9 mouse cellular contexts compared by ENCODE assay signal in genomic region chr7:122197306-122197705, GRCm38 (mm10). TPM values are rescaled to one million over a fixed set of nuclear protein-coding genes. Genes with fewer than 3 reads are reported as not detected.
DNase-seq lines count a peak whose midpoint lies in the region; ATAC-seq lines count a peak whose summit lies in the region.
"Had no signal": no experiment of that assay in that cellular context is flagged by ENCODE, and none has a peak within 500 bp of the region (broad histone marks: within the 10 kb centered on the region; RNA-seq: fewer than 3 reads in every experiment).

No protein-coding gene starts in this region.

- H3K27me3 ChIP-seq in heart, embryonic 12.5 days (replicated peaks), result no peaks in the 10 kb centered on the region
- no peaks in the 10 kb centered on the region for H3K27me3 ChIP-seq in embryonic facial prominence, embryonic 11.5 days (ENCODE audit: control insufficient read depth, insufficient read depth, low read length)
- H3K27me3 ChIP-seq: limb, embryonic 15.5 days had no signal

- peaks cover 6% of the 10 kb centered on the region; the same call in 1 of the 2 replicates for H3K9me3 ChIP-seq in heart, embryonic 12.5 days (replicated peaks)
- no peaks in the 10 kb centered on the region for H3K9me3 ChIP-seq in embryonic facial prominence, embryonic 11.5 days (replicated peaks; ENCODE audit: control insufficient read depth, low read length)
- H3K9me3 ChIP-seq: limb, embryonic 15.5 days had no signal

- no peak for ATAC-seq in heart, embryonic 12.5 days (ENCODE audit: insufficient number of reproducible peaks, low FRiP score)
- no peak for ATAC-seq in embryonic facial prominence, embryonic 11.5 days (replicated peaks; ENCODE audit: insufficient number of reproducible peaks, low FRiP score, low TSS enrichment, low read depth)
- ATAC-seq in megakaryocyte-erythroid progenitor cell, adult 5-6 weeks (replicated peaks; ENCODE audit: low FRiP score, low TSS enrichment, poor library complexity, severe bottlenecking), result peak; percentile 88

- H3K27ac ChIP-seq in heart, embryonic 12.5 days (ENCODE audit: poor library complexity, severe bottlenecking), result no peak overlapping the region
- H3K27ac ChIP-seq in embryonic facial prominence, embryonic 11.5 days (replicated peaks; ENCODE audit: low read depth, low read length), result no peak overlapping the region
- H3K27ac ChIP-seq: limb, embryonic 15.5 days had no signal

- 32% methylated on average over 4 of the region's 4 CpGs for WGBS in heart, embryonic 12.5 days
- 37% methylated on average over 4 of the region's 4 CpGs for WGBS in embryonic facial prominence, embryonic 11.5 days

- H3K4me2 ChIP-seq in heart, embryonic 12.5 days, result no peak overlapping the region
- H3K4me2 ChIP-seq in embryonic facial prominence, embryonic 11.5 days (ENCODE audit: low read depth, low read length), result no peak overlapping the region
- H3K4me2 ChIP-seq: limb, embryonic 15.5 days had no signal

- peak; percentile 21 for DNase-seq in heart, adult 8-10 months (ENCODE audit: low spot score)
- DNase-seq in CD4-positive helper T cell, adult 2 months (ENCODE audit: low read depth, low spot score), result peak; percentile 64
- peak; percentile 17 for DNase-seq in adrenal gland, adult 2 months
- DNase-seq in embryonic facial prominence, embryonic 11.5 days (ENCODE audit: low spot score), result peak; percentile 73
- peak; percentile 65 to 69 for DNase-seq in kidney, postnatal 4 days
- peak; percentile 75 for DNase-seq in thymus, postnatal 4 days

- no peaks in the 10 kb centered on the region for H3K36me3 ChIP-seq in heart, embryonic 12.5 days
- no peaks in the 10 kb centered on the region for H3K36me3 ChIP-seq in embryonic facial prominence, embryonic 11.5 days (replicated peaks; ENCODE audit: control insufficient read depth, insufficient read depth, low read depth, low read length)
- H3K36me3 ChIP-seq: limb, embryonic 15.5 days had no signal

- no peaks in the 10 kb centered on the region for H3K4me1 ChIP-seq in heart, embryonic 12.5 days (replicated peaks)
- no peaks in the 10 kb centered on the region for H3K4me1 ChIP-seq in embryonic facial prominence, embryonic 11.5 days (ENCODE audit: control insufficient read depth, insufficient read depth, low read length)
- H3K4me1 ChIP-seq: limb, embryonic 15.5 days had no signal

- no peak overlapping the region for H3K4me3 ChIP-seq in heart, embryonic 12.5 days
- H3K4me3 ChIP-seq in embryonic facial prominence, embryonic 11.5 days (ENCODE audit: low read depth, low read length), result no peak overlapping the region
- H3K4me3 ChIP-seq: limb, embryonic 15.5 days had no signal

- H3K9ac ChIP-seq in heart, embryonic 12.5 days, result no peak overlapping the region
- no peak overlapping the region for H3K9ac ChIP-seq in embryonic facial prominence, embryonic 11.5 days (replicated peaks; ENCODE audit: low read length)
- H3K9ac ChIP-seq: limb, embryonic 15.5 days had no signal

RNA-seq across cellular contexts. Expression of gene Ern2, which starts 11.3 kb away (rescaled TPM):
- not detected for total RNA-seq in heart, adult 8-10 months (2022)
- polyA plus RNA-seq in heart, embryonic 12.5 days (2016; fragmentation: Nextera tagmentation; extraction: Ambion mirVana), result not detected in 2 replicates
- total RNA-seq in adrenal gland, adult 2 months (2021), result under 1 TPM; 0.14 to 0.17 TPM
- 0.03 and 0.04 TPM in 2 replicates for polyA plus RNA-seq in adrenal gland, adult 2 months (2012; rRNA removed)
- not detected in 2 replicates for polyA plus RNA-seq in embryonic facial prominence, embryonic 11.5 days (2014; fragmentation: Nextera tagmentation; extraction: Ambion mirVana)
- not detected in 2 replicates for total RNA-seq in megakaryocyte-erythroid progenitor cell, adult 5-6 weeks (2014; fragmentation: Nextera tagmentation)
- total RNA-seq in megakaryocyte-erythroid progenitor cell, adult 5-6 weeks (2017), result not detected in 2 replicates
- polyA plus RNA-seq: limb, embryonic 15.5 days had no signal

RNA-seq across cellular contexts. Expression of gene Chp2, which starts 22.0 kb away (rescaled TPM):
- 1 to 10 TPM; 2.9 to 3.9 (median 3.3) TPM for total RNA-seq in heart, adult 8-10 months (2022)
- 0.15 and 0.42 TPM in 2 replicates for polyA plus RNA-seq in heart, embryonic 12.5 days (2016; fragmentation: Nextera tagmentation; extraction: Ambion mirVana)
- 1 to 10 TPM; 1.7 to 3.4 TPM for total RNA-seq in adrenal gland, adult 2 months (2021)
- 1.4 and 2.8 TPM in 2 replicates for polyA plus RNA-seq in adrenal gland, adult 2 months (2012; rRNA removed)
- polyA plus RNA-seq in embryonic facial prominence, embryonic 11.5 days (2014; fragmentation: Nextera tagmentation; extraction: Ambion mirVana), result not detected in 2 replicates
- total RNA-seq in megakaryocyte-erythroid progenitor cell, adult 5-6 weeks (2014; fragmentation: Nextera tagmentation), result not detected in 2 replicates
- not detected in 2 replicates for total RNA-seq in megakaryocyte-erythroid progenitor cell, adult 5-6 weeks (2017)

RNA-seq across cellular contexts. Expression of gene Plk1, which starts 38.1 kb away (rescaled TPM):
- total RNA-seq in heart, adult 8-10 months (2022), result under 1 TPM; 0.31 to 0.66 (median 0.46) TPM
- polyA plus RNA-seq in heart, embryonic 12.5 days (2016; fragmentation: Nextera tagmentation; extraction: Ambion mirVana), result 103 and 112 TPM in 2 replicates
- total RNA-seq in adrenal gland, adult 2 months (2021), result 1 to 10 TPM; 1.3 to 2.3 TPM
- 1.5 and 3.2 TPM in 2 replicates for polyA plus RNA-seq in adrenal gland, adult 2 months (2012; rRNA removed)
- polyA plus RNA-seq in embryonic facial prominence, embryonic 11.5 days (2014; fragmentation: Nextera tagmentation; extraction: Ambion mirVana), result 119 and 121 TPM in 2 replicates
- 49.4 and 49.9 TPM in 2 replicates for total RNA-seq in megakaryocyte-erythroid progenitor cell, adult 5-6 weeks (2014; fragmentation: Nextera tagmentation)
- total RNA-seq in megakaryocyte-erythroid progenitor cell, adult 5-6 weeks (2017), result 43.6 and 55.5 TPM in 2 replicates

Comparison
In these comparisons a context has a peak if more than half of its experiments do, and no peak if none do; other contexts are left out.
1. DNase-seq: peak in every context shown above with its lines; median percentile 75 in thymus, postnatal 4 days; 73 in embryonic facial prominence, embryonic 11.5 days; 67 in kidney, postnatal 4 days; 64 in CD4-positive helper T cell, adult 2 months; 21 in heart, adult 8-10 months; 17 in adrenal gland, adult 2 months.
2. RNA of gene Plk1, which starts 38.1 kb away (total RNA-seq): 43.6 to 55.5 TPM in megakaryocyte-erythroid progenitor cell, adult 5-6 weeks; 1.3 to 2.3 TPM in adrenal gland, adult 2 months and 0.31 to 0.66 TPM in heart, adult 8-10 months; every median in the first group is over 10 times any median in the second.